Mouse (Mus musculus): ENCODE measurements around the gene Gm5155. TPM values are rescaled to one million over a fixed set of nuclear protein-coding genes. Genes with fewer than 3 reads are reported as not detected.
"Not testable (repeated sequence)": the region's sequence is repeated elsewhere in the genome, so short reads cannot be mapped to it uniquely, and the experiment has no call there.

Gene Gm5155
- not detected for total RNA-seq (2021)
- long read RNA-seq, experiment 1: 0 reads
- long read RNA-seq, experiment 2: 0 reads

GRCm38 (mm10) chr7:17871467-17871866 is at the start of gene Gm5155:
Gm5155 (plus strand) TSS chr7:17871767.
- no peak for DNase-seq (ENCODE audit: low spot score in 2 of 2)

DNA sequence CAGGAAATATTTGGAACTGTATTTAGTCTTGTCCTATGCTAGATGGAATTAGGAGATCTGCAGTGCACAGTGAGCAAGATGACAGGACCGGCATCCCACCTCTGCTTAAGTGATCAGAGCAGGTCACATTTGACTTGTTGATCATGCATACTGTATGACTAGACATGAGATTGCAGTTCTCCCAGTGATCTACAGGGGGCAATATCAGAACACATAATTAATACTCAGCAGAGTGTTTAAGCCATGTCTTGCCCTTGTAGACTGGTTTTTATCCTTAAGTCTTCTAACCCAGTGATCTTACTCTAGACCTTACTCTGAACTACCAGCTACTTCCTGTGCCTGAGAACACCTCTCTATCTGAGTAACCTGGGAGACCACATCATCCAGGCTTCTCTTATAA is 791 bp upstream of the Gm5155 start:
- no peak for DNase-seq (ENCODE audit: low spot score in 2 of 2)

GRCm38 (mm10) chr7:17895341-17895740 is 23.8 kb downstream of the Gm5155 start:
- not testable (repeated sequence) for DNase-seq (ENCODE audit: low spot score in 2 of 2)

DNA sequence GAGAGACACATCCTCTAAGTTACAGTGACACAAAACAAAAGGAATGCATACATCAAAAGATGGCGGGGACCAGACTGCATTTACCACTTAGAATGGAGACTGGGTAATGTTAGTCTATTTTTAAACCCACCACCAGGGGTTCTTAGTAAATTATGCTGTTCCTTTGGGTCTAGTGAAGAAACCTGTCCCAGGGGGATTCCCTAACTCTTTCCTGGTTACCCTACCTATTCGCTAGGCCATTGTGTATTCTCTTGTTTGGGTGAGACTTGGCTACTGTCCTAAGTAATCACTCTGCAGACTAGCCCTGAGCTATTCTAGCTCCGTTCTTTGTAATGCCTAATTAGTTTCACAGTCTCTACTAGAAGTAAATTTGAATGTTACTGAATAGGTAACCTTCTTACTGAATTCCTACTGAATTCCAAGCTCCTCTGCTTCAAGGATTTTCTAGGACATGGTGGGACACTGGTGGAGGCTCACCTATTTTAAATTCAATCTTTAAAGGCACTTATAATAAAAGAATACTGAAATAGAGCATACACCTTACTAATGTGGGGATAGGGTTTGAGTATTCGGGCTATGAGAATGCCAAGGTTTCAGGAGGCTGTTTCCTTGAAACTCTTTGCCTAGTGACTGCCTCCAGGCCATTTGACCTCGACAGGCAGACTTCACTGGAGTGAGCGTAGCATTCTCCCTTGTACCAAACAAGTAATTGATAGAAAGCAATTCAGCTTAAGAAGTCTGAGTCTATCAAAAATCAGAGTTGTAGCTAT is 31.8 kb downstream of the Gm5155 start:
- no peak for DNase-seq (ENCODE audit: low spot score in 2 of 2)

Other genes with a start within 250 kb of the Gm5155 start
- gene Ceacam5, start 158.5 kb upstream of the Gm5155 start, total RNA-seq (2021): not detected
- not detected for gene Ceacam14, start 59.1 kb upstream of the Gm5155 start, total RNA-seq (2021)
- gene Ceacam11, start 100.4 kb downstream of the Gm5155 start, total RNA-seq (2021): not detected
- not detected for gene Ceacam13, start 138.1 kb downstream of the Gm5155 start, total RNA-seq (2021)
- gene Ceacam12, start 194.2 kb downstream of the Gm5155 start, total RNA-seq (2021): not detected